ENCODE assay signal across 11 mouse cellular contexts in the genomic region with DNA sequence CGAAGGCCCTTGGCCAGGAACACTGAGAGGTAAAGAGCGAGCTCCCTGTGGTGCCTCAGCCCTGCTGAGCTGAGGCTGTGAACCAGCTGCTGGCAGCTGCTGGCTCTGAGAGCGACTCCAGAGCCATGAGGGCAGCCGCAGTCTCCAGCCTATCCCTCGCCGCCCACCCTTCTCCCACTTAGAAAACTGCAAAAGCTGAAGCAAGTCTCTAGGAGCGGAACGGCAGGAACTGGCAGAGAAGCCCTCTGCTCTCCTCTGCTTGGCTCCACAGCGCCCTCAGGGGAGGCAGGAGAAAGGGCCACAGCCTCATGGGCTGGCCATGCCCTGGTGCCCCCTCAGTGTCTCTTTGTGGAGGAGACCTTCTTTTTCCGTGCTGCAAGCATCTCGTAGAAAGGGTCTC. TPM values are rescaled to one million over a fixed set of nuclear protein-coding genes. Genes with fewer than 3 reads are reported as not detected.
DNase-seq lines count a peak whose midpoint lies in the region; ATAC-seq lines count a peak whose summit lies in the region.
"Had no signal": no experiment of that assay in that cellular context is flagged by ENCODE, and none has a peak within 500 bp of the region (broad histone marks: within the 10 kb centered on the region; RNA-seq: fewer than 3 reads in every experiment).

No protein-coding gene starts in this region.

- H3K9me3 ChIP-seq in heart, embryonic 12.5 days (replicated peaks), result no peaks in the 10 kb centered on the region
- H3K9me3 ChIP-seq in embryonic facial prominence, embryonic 15.5 days (replicated peaks), result no peaks in the 10 kb centered on the region
- H3K9me3 ChIP-seq in stomach, embryonic 14.5 days (ENCODE audit: control insufficient read depth, low read depth, low read length), result no peaks in the 10 kb centered on the region
- H3K9me3 ChIP-seq: midbrain, embryonic 12.5 days had no signal

- DNase-seq in heart, postnatal 10 days, result no peak
- DNase-seq in left cerebral cortex, postnatal 4 days, result peak; percentile 38
- no peak for DNase-seq in left cerebral cortex, adult 18-20 months (ENCODE audit: low spot score in 2 of 2)
- no peak for DNase-seq in urinary bladder, postnatal 10 days (ENCODE audit: low spot score)
- no peak for DNase-seq in left cerebral cortex, postnatal 36 days (ENCODE audit: low spot score in 2 of 2)
- DNase-seq: heart, postnatal 4 days; thymus, adult 2 months had no signal

- no peaks in the 10 kb centered on the region for H3K27me3 ChIP-seq in heart, embryonic 12.5 days (replicated peaks)
- H3K27me3 ChIP-seq in embryonic facial prominence, embryonic 15.5 days, result no peaks in the 10 kb centered on the region
- H3K27me3 ChIP-seq in stomach, embryonic 14.5 days (ENCODE audit: control insufficient read depth, insufficient read depth, low read length), result no peaks in the 10 kb centered on the region
- H3K27me3 ChIP-seq: midbrain, embryonic 12.5 days had no signal

- H3K4me1 ChIP-seq in heart, embryonic 12.5 days (replicated peaks), result peaks cover 58% of the 10 kb centered on the region
- peaks cover 53% of the 10 kb centered on the region for H3K4me1 ChIP-seq in embryonic facial prominence, embryonic 15.5 days
- peaks cover 18% of the 10 kb centered on the region for H3K4me1 ChIP-seq in stomach, embryonic 14.5 days (ENCODE audit: control insufficient read depth, insufficient read depth, low read length)
- H3K4me1 ChIP-seq: midbrain, embryonic 12.5 days had no signal

- no peak overlapping the region for H3K4me2 ChIP-seq in heart, embryonic 12.5 days
- H3K4me2 ChIP-seq in embryonic facial prominence, embryonic 15.5 days (replicated peaks), result no peak overlapping the region
- H3K4me2 ChIP-seq in stomach, embryonic 14.5 days (replicated peaks; ENCODE audit: low read depth, low read length), result no peak overlapping the region
- H3K4me2 ChIP-seq: midbrain, embryonic 12.5 days had no signal

- peaks cover 72% of the 10 kb centered on the region for H3K36me3 ChIP-seq in heart, embryonic 12.5 days
- H3K36me3 ChIP-seq in embryonic facial prominence, embryonic 15.5 days, result peaks cover 47% of the 10 kb centered on the region
- peaks cover 25% of the 10 kb centered on the region for H3K36me3 ChIP-seq in stomach, embryonic 14.5 days (ENCODE audit: control insufficient read depth, insufficient read depth, low read length)

- peak overlapping the region; percentile 48; the same call in 1 of the 2 replicates for H3K9ac ChIP-seq in heart, embryonic 12.5 days
- H3K9ac ChIP-seq in embryonic facial prominence, embryonic 15.5 days, result no peak overlapping the region
- no peak overlapping the region for H3K9ac ChIP-seq in stomach, embryonic 14.5 days (replicated peaks; ENCODE audit: low read depth, low read length)
- H3K9ac ChIP-seq: midbrain, embryonic 12.5 days had no signal

- no peak overlapping the region for H3K4me3 ChIP-seq in heart, embryonic 12.5 days
- no peak overlapping the region for H3K4me3 ChIP-seq in embryonic facial prominence, embryonic 15.5 days (replicated peaks)
- no peak overlapping the region for H3K4me3 ChIP-seq in stomach, embryonic 14.5 days (ENCODE audit: low read depth, low read length)
- H3K4me3 ChIP-seq: midbrain, embryonic 12.5 days had no signal

- ATAC-seq in heart, embryonic 12.5 days (ENCODE audit: insufficient number of reproducible peaks, low FRiP score), result no peak
- ATAC-seq in embryonic facial prominence, embryonic 15.5 days (ENCODE audit: insufficient number of reproducible peaks, low FRiP score, low TSS enrichment, low read depth), result peak; percentile 72; the same call in 1 of the 2 replicates
- peak; percentile 59; the same call in 1 of the 2 replicates for ATAC-seq in stomach, embryonic 14.5 days (ENCODE audit: insufficient number of reproducible peaks, insufficient read depth, low FRiP score, low read depth)

- peak overlapping the region; percentile 32; the same call in 1 of the 2 replicates for H3K27ac ChIP-seq in heart, embryonic 12.5 days (ENCODE audit: poor library complexity, severe bottlenecking)
- peak overlapping the region; percentile 83 for H3K27ac ChIP-seq in embryonic facial prominence, embryonic 15.5 days (replicated peaks)
- H3K27ac ChIP-seq in stomach, embryonic 14.5 days (ENCODE audit: low read length), result peak overlapping the region; percentile 82
- H3K27ac ChIP-seq: midbrain, embryonic 12.5 days had no signal

- intact Hi-C loops in heart, postnatal 10 days (cut with DNase I), result no loop called here
- intact Hi-C loops in left cerebral cortex, postnatal 4 days (cut with DNase I), result loop anchor here (5.0 kb wide), 1 partner anchor 57 kb away; no protein-coding TSS in a partner anchor
- intact Hi-C loops in left cerebral cortex, postnatal 36 days (cut with DNase I), result no loop called here

- 49% methylated on average over 11 of the region's 11 CpGs for whole genome bisulfite sequencing in heart, embryonic 12.5 days
- WGBS in embryonic facial prominence, embryonic 15.5 days, result 47% methylated on average over 11 of the region's 11 CpGs
- WGBS in stomach, embryonic 14.5 days, result 39% methylated on average over 11 of the region's 11 CpGs

RNA-seq across cellular contexts. Expression of a gene that starts 35.2 kb away (rescaled TPM):
- polyA plus RNA-seq in heart, embryonic 12.5 days (2016; fragmentation: Nextera tagmentation; extraction: Ambion mirVana), result 0.10 and 0.26 TPM in 2 replicates
- under 1 TPM; 0.12 TPM for total RNA-seq in heart, postnatal 10 days (2021)
- total RNA-seq in left cerebral cortex, postnatal 4 days (2021), result under 1 TPM; 0.24 to 0.52 TPM
- under 1 TPM; 0.12 to 0.30 TPM for total RNA-seq in left cerebral cortex, adult 18-20 months (2021)
- 0.17 and 0.21 TPM in 2 replicates for polyA plus RNA-seq in embryonic facial prominence, embryonic 15.5 days (2015; fragmentation: Nextera tagmentation; extraction: Ambion mirVana)
- polyA plus RNA-seq in stomach, embryonic 14.5 days (2014; fragmentation: Nextera tagmentation; extraction: Ambion mirVana), result 0.25 and 0.29 TPM in 2 replicates
- total RNA-seq in left cerebral cortex, postnatal 36 days (2021), result under 1 TPM; 0.02 to 0.09 TPM

Comparison
In these comparisons a context has a peak if more than half of its experiments do, and no peak if none do; other contexts are left out.
1. H3K27ac ChIP-seq: peak in every context shown above with its lines; median percentile 83 in embryonic facial prominence, embryonic 15.5 days; 82 in stomach, embryonic 14.5 days; 32 in heart, embryonic 12.5 days.